Mouse (Mus musculus) lung, embryonic 16.5 days (tissue): Measurements from ENCODE around the gene Ank2. TPM values are rescaled to one million over a fixed set of nuclear protein-coding genes. Genes with fewer than 3 reads are reported as not detected.

Source experiments
- ATAC-seq: fragments of 200-750 bp; cut with Nextera tagmentation; 2 replicates; pipeline ENCODE4 v1.8.0; 2017; ENCODE audit warnings: low read depth, mild to moderate bottlenecking, moderate library complexity
- H3K27ac ChIP-seq: fragments of 300-500 bp; sonication (generic); 2 replicates; pipeline ENCODE4 v1.5.1; 2014; ENCODE audit warnings: mild to moderate bottlenecking, control low read depth, low read length
- H3K27me3 ChIP-seq: fragments of 300-500 bp; sonication (generic); 2 replicates; pipeline ENCODE4 v1.6.1; 2014; ENCODE audit warnings: low read depth, low read length, mixed read lengths; ENCODE audit not compliant: control insufficient read depth, insufficient read depth
- H3K36me3 ChIP-seq: fragments of 300-500 bp; sonication (generic); 2 replicates; pipeline ENCODE4 v1.6.1; 2014; ENCODE audit warnings: low read length; ENCODE audit not compliant: control insufficient read depth, insufficient read depth
- H3K4me1 ChIP-seq: fragments of 300-500 bp; sonication (generic); replicated peaks from 2 replicates; pipeline ENCODE4 v1.6.1; 2014; ENCODE audit warnings: low read length, mixed read lengths; ENCODE audit not compliant: control insufficient read depth, insufficient read depth
- H3K4me2 ChIP-seq: fragments of 300-500 bp; sonication (generic); 2 replicates; pipeline ENCODE4 v1.6.1; 2014; ENCODE audit warnings: low read depth, low read length, control low read depth
- H3K4me3 ChIP-seq: fragments of 300-500 bp; sonication (generic); 2 replicates; pipeline ENCODE4 v1.5.1; 2014; ENCODE audit warnings: mild to moderate bottlenecking, low read length, control low read depth
- H3K9ac ChIP-seq: fragments of 300-500 bp; sonication (generic); 2 replicates; pipeline ENCODE4 v1.6.1; 2014; ENCODE audit warnings: low read length, control low read depth
- H3K9me3 ChIP-seq: fragments of 300-500 bp; sonication (generic); 2 replicates; pipeline ENCODE4 v1.6.1; 2016; ENCODE audit warnings: low read length; ENCODE audit not compliant: control insufficient read depth
- WGBS: fragments of 180-500 bp; shearing (Covaris S2); extraction: QIAGEN DNeasy Blood & Tissue Kit; methylation state at CpG from one replicate; pipeline ENCODE4 v1.1.7; 2014; 5-methylcytosine and 5-hydroxymethylcytosine counted together
- polyA plus RNA-seq: library from polyadenylated mRNA; unstranded; fragments of >200 nt; fragmentation: Nextera tagmentation; extraction: Ambion mirVana; gene quantifications from 2 replicates; pipeline ENCODE4 v1.2.1, GENCODE M21; 2015

Ank2 gene
- polyA plus RNA-seq, 1 experiment from 2014 or later = 10.3 TPM

- Histone ChIP-seq H3K36me3 (no peaks in the 10 kb centered on the region), H3K4me3 (no peak overlapping the region), H3K27ac (no peak overlapping the region), H3K27me3 (no peaks in the 10 kb centered on the region), H3K9me3 (no peaks in the 10 kb centered on the region), H3K4me2 (no peak overlapping the region), H3K4me1 (no peaks in the 10 kb centered on the region), H3K9ac (no peak overlapping the region)
- 77% methylated on average over 6 of the region's 6 CpGs for whole genome bisulfite sequencing
- ATAC-seq = no peak
These were observed 45.9 kb downstream of the Ank2 start for GRCm38 (mm10) chr3:127453254-127453653.

GRCm38 (mm10) chr3:127452233-127452632 is 46.9 kb downstream of the Ank2 start:
- Histone ChIP-seq H3K4me2 (no peak overlapping the region), H3K36me3 (no peaks in the 10 kb centered on the region), H3K27me3 (no peaks in the 10 kb centered on the region), H3K4me1 (no peaks in the 10 kb centered on the region), H3K4me3 (no peak overlapping the region), H3K27ac (no peak overlapping the region), H3K9me3 (no peaks in the 10 kb centered on the region), H3K9ac (no peak overlapping the region)
- WGBS = 66% methylated on average over 13 of the region's 13 CpGs
- ATAC-seq = no peak

GRCm38 (mm10) chr3:127451741-127452140 is 47.4 kb downstream of the Ank2 start:
- no peaks in the 10 kb centered on the region for H3K9me3 ChIP-seq
- no peak overlapping the region for H3K9ac ChIP-seq
- H3K27ac ChIP-seq = no peak overlapping the region
- H3K27me3 ChIP-seq = no peaks in the 10 kb centered on the region
- ATAC-seq = peak; percentile 41; the same call in 1 of the 2 replicates
- H3K4me1 ChIP-seq = no peaks in the 10 kb centered on the region
- H3K4me3 ChIP-seq = no peak overlapping the region
- H3K4me2 ChIP-seq = no peak overlapping the region
- H3K36me3 ChIP-seq = no peaks in the 10 kb centered on the region
- WGBS = 37% methylated on average over 9 of the region's 9 CpGs

- Histone ChIP-seq H3K27me3 (no peaks in the 10 kb centered on the region), H3K4me1 (no peaks in the 10 kb centered on the region), H3K9me3 (no peaks in the 10 kb centered on the region), H3K4me3 (no peak overlapping the region), H3K27ac (no peak overlapping the region), H3K4me2 (no peak overlapping the region), H3K36me3 (no peaks in the 10 kb centered on the region), H3K9ac (no peak overlapping the region)
- no peak for ATAC-seq
- 8% methylated on average over 3 of the region's 3 CpGs for WGBS
These were observed 48.1 kb downstream of the Ank2 start for GRCm38 (mm10) chr3:127451070-127451469.

GRCm38 (mm10) chr3:127446173-127446572 is 53.0 kb downstream of the Ank2 start:
- H3K27ac ChIP-seq = no peak overlapping the region
- 27% methylated on average over 5 of the region's 5 CpGs for WGBS
- H3K9me3 ChIP-seq = no peaks in the 10 kb centered on the region
- H3K4me3 ChIP-seq = no peak overlapping the region
- H3K4me2 ChIP-seq = no peak overlapping the region
- ATAC-seq = 0 out of 2 replicates have a peak, but pooled peaks have one; percentile 41
- no peaks in the 10 kb centered on the region for H3K27me3 ChIP-seq
- H3K36me3 ChIP-seq = no peaks in the 10 kb centered on the region
- no peak overlapping the region for H3K9ac ChIP-seq
- no peaks in the 10 kb centered on the region for H3K4me1 ChIP-seq

- 79% methylated on average over 3 of the region's 3 CpGs for WGBS
- H3K27ac ChIP-seq = no peak overlapping the region
These were observed 65.9 kb downstream of the Ank2 start for GRCm38 (mm10) chr3:127433291-127433690.

GRCm38 (mm10) chr3:127429866-127430265 is 69.3 kb downstream of the Ank2 start:
- Histone ChIP-seq H3K36me3 (no peaks in the 10 kb centered on the region), H3K9ac (no peak overlapping the region), H3K9me3 (0 out of 2 replicates have a peak, but pooled peaks cover 2% of the 10 kb centered on the region), H3K4me2 (no peak overlapping the region), H3K27me3 (no peaks in the 10 kb centered on the region), H3K27ac (no peak overlapping the region), H3K4me1 (no peaks in the 10 kb centered on the region), H3K4me3 (no peak overlapping the region)
- ATAC-seq = no peak
- 58% methylated on average over 13 of the region's 13 CpGs for WGBS

More at GRCm38 (mm10) chr3:127433291-127433690, 65.9 kb downstream of the Ank2 start:
- Histone ChIP-seq H3K4me1 (no peaks in the 10 kb centered on the region), H3K9ac (no peak overlapping the region), H3K27me3 (no peaks in the 10 kb centered on the region), H3K4me2 (no peak overlapping the region), H3K9me3 (0 out of 2 replicates have a peak, but pooled peaks cover 2% of the 10 kb centered on the region), H3K36me3 (no peaks in the 10 kb centered on the region), H3K4me3 (no peak overlapping the region)
- no peak for ATAC-seq

- Histone ChIP-seq H3K27me3 (no peaks in the 10 kb centered on the region), H3K4me1 (no peaks in the 10 kb centered on the region), H3K4me2 (no peak overlapping the region), H3K9ac (no peak overlapping the region), H3K27ac (no peak overlapping the region), H3K4me3 (no peak overlapping the region), H3K9me3 (0 out of 2 replicates have a peak, but pooled peaks cover 2% of the 10 kb centered on the region), H3K36me3 (no peaks in the 10 kb centered on the region)
- ATAC-seq = no peak
- 93% methylated on average over 3 of the region's 3 CpGs for WGBS
These were observed 70.6 kb downstream of the Ank2 start for GRCm38 (mm10) chr3:127428527-127428926.

GRCm38 (mm10) chr3:127416950-127417349 is 82.2 kb downstream of the Ank2 start:
- H3K27me3 ChIP-seq = no peaks in the 10 kb centered on the region
- no peaks in the 10 kb centered on the region for H3K36me3 ChIP-seq
- no peak overlapping the region for H3K9ac ChIP-seq
- no peak overlapping the region for H3K27ac ChIP-seq
- ATAC-seq = no peak
- no peak overlapping the region for H3K4me3 ChIP-seq
- 84% methylated on average over 4 of the region's 4 CpGs for WGBS
- no peaks in the 10 kb centered on the region for H3K4me1 ChIP-seq
- no peak overlapping the region for H3K4me2 ChIP-seq
- H3K9me3 ChIP-seq = no peaks in the 10 kb centered on the region

- no peaks in the 10 kb centered on the region for H3K4me1 ChIP-seq
- 42% methylated on average over 1 of the region's 1 CpGs for WGBS
- H3K9ac ChIP-seq = no peak overlapping the region
- ATAC-seq = no peak
- no peaks in the 10 kb centered on the region for H3K36me3 ChIP-seq
- H3K27me3 ChIP-seq = no peaks in the 10 kb centered on the region
- H3K27ac ChIP-seq = no peak overlapping the region
- no peak overlapping the region for H3K4me2 ChIP-seq
- no peak overlapping the region for H3K4me3 ChIP-seq
- H3K9me3 ChIP-seq = no peaks in the 10 kb centered on the region
These were observed 84.7 kb downstream of the Ank2 start for GRCm38 (mm10) chr3:127414438-127414837.
